Mouse (Mus musculus) layer of hippocampus, postnatal 25 days (tissue): ENCODE measurements around the gene Samd4b. TPM values are rescaled to one million over a fixed set of nuclear protein-coding genes. Genes with fewer than 3 reads are reported as not detected.

Experiments used
- DNase-seq, 2 experiments: peaks; one replicate each; pipeline ENCODE4 v3.0.0; 2022; ENCODE audit warnings: mixed read lengths in 2 of 2, low spot score in 1 of 2; ENCODE audit errors: extremely low spot score in 1 of 2
- total RNA-seq, 2 experiments: library from RNA; stranded (reverse); gene quantifications; 2 replicates each; pipeline ENCODE4 v1.2.3; 2021

Samd4b gene
- total RNA-seq, 2 experiments from 2014 or later = 70.1 to 71.0 TPM

GRCm38 (mm10) chr7:28382981-28383396 is 215.0 kb downstream of the Samd4b start:
- peak in 1 of 2 experiments; percentile 31 for DNase-seq

GRCm38 (mm10) chr7:28382347-28382951 is 215.5 kb downstream of the Samd4b start:
- no peak for DNase-seq

- DNase-seq = no peak
Observed at GRCm38 (mm10) chr7:28381938-28382337, 216.0 kb downstream of the Samd4b start.

GRCm38 (mm10) chr7:28381017-28381790 is 216.7 kb downstream of the Samd4b start:
- DNase-seq = no peak

- DNase-seq = no peak
Observed at GRCm38 (mm10) chr7:28380237-28381016, 217.5 kb downstream of the Samd4b start, which contains the start of gene Zfp36. Zfp36 (minus strand) TSS chr7:28380253.

GRCm38 (mm10) chr7:28378769-28379651 is 218.9 kb downstream of the Samd4b start:
- DNase-seq = peak; percentile 62 to 80

GRCm38 (mm10) chr7:28378066-28378690 is 219.8 kb downstream of the Samd4b start:
- DNase-seq = no peak

GRCm38 (mm10) chr7:28377190-28378065 is 220.5 kb downstream of the Samd4b start:
- DNase-seq = no peak

GRCm38 (mm10) chr7:28376011-28376771 is 221.8 kb downstream of the Samd4b start:
- DNase-seq = no peak

- peak; percentile 43 to 55 for DNase-seq
Observed at GRCm38 (mm10) chr7:28375176-28375921, 222.6 kb downstream of the Samd4b start.

- no peak for DNase-seq
Observed at GRCm38 (mm10) chr7:28374647-28375046, 223.3 kb downstream of the Samd4b start.

- no peak for DNase-seq
Observed at GRCm38 (mm10) chr7:28373891-28374495, 224.0 kb downstream of the Samd4b start.

- DNase-seq = peak; percentile 37 to 78
Observed at GRCm38 (mm10) chr7:28373131-28373581, 224.8 kb downstream of the Samd4b start.

GRCm38 (mm10) chr7:28372251-28373108 is 225.5 kb downstream of the Samd4b start, which contains the start of gene Plekhg2:
Plekhg2 (minus strand) TSS chr7:28372599.
- peak; percentile 93 to 94 for DNase-seq

- no peak for DNase-seq
Observed at GRCm38 (mm10) chr7:28371514-28371989, 226.4 kb downstream of the Samd4b start.
